Mouse (Mus musculus) hindbrain, embryonic 13.5 days (tissue): ENCODE measurements around the gene Trim6. TPM values are rescaled to one million over a fixed set of nuclear protein-coding genes. Genes with fewer than 3 reads are reported as not detected.
"Not testable (repeated sequence)": the region's sequence is repeated elsewhere in the genome, so short reads cannot be mapped to it uniquely, and the experiment has no call there.

Experiments used
- ATAC-seq: fragments of 200-750 bp; cut with Nextera tagmentation; 2 replicates; pipeline ENCODE4 v1.8.0; 2017; ENCODE audit warnings: moderate TSS enrichment; ENCODE audit not compliant: low FRiP score
- H3K27ac ChIP-seq: fragments of 300-500 bp; sonication (generic); 2 replicates; pipeline ENCODE4 v1.5.1; 2015; ENCODE audit warnings: inconsistent platforms, mild to moderate bottlenecking, moderate library complexity
- H3K27me3 ChIP-seq: fragments of 300-500 bp; sonication (generic); 2 replicates; pipeline ENCODE4 v1.6.1; 2015; ENCODE audit warnings: mild to moderate bottlenecking, inconsistent platforms
- H3K36me3 ChIP-seq: fragments of 300-500 bp; sonication (generic); 2 replicates; pipeline ENCODE4 v1.6.1; 2015; ENCODE audit warnings: mild to moderate bottlenecking, inconsistent platforms
- H3K4me1 ChIP-seq: fragments of 300-500 bp; sonication (generic); replicated peaks from 2 replicates; pipeline ENCODE4 v1.6.1; 2015; ENCODE audit warnings: inconsistent platforms
- H3K4me2 ChIP-seq: fragments of 300-500 bp; sonication (generic); 2 replicates; pipeline ENCODE4 v1.6.1; 2015; ENCODE audit warnings: inconsistent platforms, mild to moderate bottlenecking, moderate library complexity
- H3K4me3 ChIP-seq: fragments of 300-500 bp; sonication (generic); 2 replicates; pipeline ENCODE4 v1.5.1; 2015; ENCODE audit warnings: mild to moderate bottlenecking, inconsistent platforms
- H3K9ac ChIP-seq: fragments of 300-500 bp; sonication (generic); 2 replicates; pipeline ENCODE4 v1.6.1; 2015; ENCODE audit warnings: mild to moderate bottlenecking, inconsistent platforms
- H3K9me3 ChIP-seq: fragments of 300-500 bp; sonication (generic); 2 replicates; pipeline ENCODE4 v1.6.1; 2016; ENCODE audit warnings: inconsistent platforms
- WGBS: fragments of 180-500 bp; shearing (Covaris S2); methylation state at CpG from one replicate; pipeline ENCODE4 v1.1.7; 2015; 5-methylcytosine and 5-hydroxymethylcytosine counted together
- polyA plus RNA-seq: library from polyadenylated mRNA; unstranded; fragments of >200 nt; fragmentation: Nextera tagmentation; extraction: Ambion mirVana; gene quantifications from 2 replicates; pipeline ENCODE4 v1.2.1, GENCODE M21; 2015

The Trim6 gene
- polyA plus RNA-seq, 1 experiment from 2014 or later: 0.43 TPM

- Histone ChIP-seq H3K4me2 (no peak overlapping the region), H3K27ac (no peak overlapping the region), H3K36me3 (no peaks in the 10 kb centered on the region), H3K4me1 (no peaks in the 10 kb centered on the region), H3K27me3 (no peaks in the 10 kb centered on the region), H3K9me3 (no peaks in the 10 kb centered on the region), H3K9ac (no peak overlapping the region), H3K4me3 (no peak overlapping the region)
- 30% methylated on average over 2 of the region's 2 CpGs for WGBS
- no peak for ATAC-seq
Measured at GRCm38 (mm10) chr7:104231203-104231602, 12.6 kb downstream of the Trim6 start.

- no peaks in the 10 kb centered on the region for H3K36me3 ChIP-seq
- no peak overlapping the region for H3K4me2 ChIP-seq
- H3K27me3 ChIP-seq: no peaks in the 10 kb centered on the region
- no peak overlapping the region for H3K4me3 ChIP-seq
- no peaks in the 10 kb centered on the region for H3K9me3 ChIP-seq
- no peaks in the 10 kb centered on the region for H3K4me1 ChIP-seq
- no peak overlapping the region for H3K9ac ChIP-seq
- ATAC-seq: no peak
- H3K27ac ChIP-seq: no peak overlapping the region
Measured at GRCm38 (mm10) chr7:104240857-104241256, 22.3 kb downstream of the Trim6 start.

GRCm38 (mm10) chr7:104243616-104244015, 25.0 kb downstream of the Trim6 start:
- no peaks in the 10 kb centered on the region for H3K9me3 ChIP-seq
- no peaks in the 10 kb centered on the region for H3K27me3 ChIP-seq
- H3K4me1 ChIP-seq: no peaks in the 10 kb centered on the region
- no peak for ATAC-seq
- H3K36me3 ChIP-seq: no peaks in the 10 kb centered on the region
- H3K27ac ChIP-seq: no peak overlapping the region
- no peak overlapping the region for H3K9ac ChIP-seq
- WGBS: 50% methylated on average over 1 of the region's 1 CpGs
- H3K4me2 ChIP-seq: no peak overlapping the region
- H3K4me3 ChIP-seq: no peak overlapping the region

- Histone ChIP-seq H3K9ac (0 out of 2 replicates have a peak within 1 kb of the TSS, but pooled peaks have one; percentile 30), H3K27ac (no peak within 1 kb of the TSS), H3K4me1 (no peaks in the 10 kb centered on the region), H3K9me3 (no peaks in the 10 kb centered on the region), H3K4me2 (peak within 1 kb of the TSS; percentile 36), H3K36me3 (no peaks in the 10 kb centered on the region), H3K27me3 (no peaks in the 10 kb centered on the region), H3K4me3 (peak within 1 kb of the TSS; percentile 29)
- peak; percentile 39; the same call in 1 of the 2 replicates for ATAC-seq
- 13% methylated on average over 13 of the region's 13 CpGs for WGBS
Measured at GRCm38 (mm10) chr7:104244287-104245181, 25.9 kb downstream of the Trim6 start, which contains the start of gene Trim34a. Gene Trim34a (plus strand): TSS chr7:104244457.

- ATAC-seq, H3K27ac ChIP-seq: not testable (repeated sequence)
Measured at GRCm38 (mm10) chr7:104260380-104260779, 41.8 kb downstream of the Trim6 start.

GRCm38 (mm10) chr7:104265335-104265734, 46.7 kb downstream of the Trim6 start:
- not testable (repeated sequence) for H3K4me2 ChIP-seq, H3K27ac ChIP-seq, H3K36me3 ChIP-seq, H3K4me3 ChIP-seq, H3K9ac ChIP-seq, ATAC-seq, H3K9me3 ChIP-seq, H3K27me3 ChIP-seq, H3K4me1 ChIP-seq
- WGBS: 83% methylated on average over 4 of the region's 5 CpGs

More at GRCm38 (mm10) chr7:104260380-104260779, 41.8 kb downstream of the Trim6 start:
- H3K36me3 ChIP-seq, H3K4me2 ChIP-seq, H3K9ac ChIP-seq, H3K4me3 ChIP-seq, H3K9me3 ChIP-seq, H3K4me1 ChIP-seq, H3K27me3 ChIP-seq: not testable (repeated sequence)
- WGBS: 90% methylated on average over 4 of the region's 4 CpGs

GRCm38 (mm10) chr7:104279361-104279760, 60.8 kb downstream of the Trim6 start:
- not testable (repeated sequence) for H3K4me2 ChIP-seq, H3K9me3 ChIP-seq, H3K36me3 ChIP-seq, H3K27me3 ChIP-seq, H3K4me1 ChIP-seq, H3K27ac ChIP-seq, H3K4me3 ChIP-seq, ATAC-seq, H3K9ac ChIP-seq
- WGBS: 84% methylated on average over 3 of the region's 3 CpGs

Other genes with a start within 250 kb of the Trim6 start
- gene Olfr635, start 247.6 kb upstream of the Trim6 start, polyA plus RNA-seq: not detected in 2 replicates
- gene Olfr638, start 220.0 kb upstream of the Trim6 start, polyA plus RNA-seq: not detected in 2 replicates
- 0.05 TPM in 1 of 2 replicates, not detected in the other for gene Olfr639, start 201.5 kb upstream of the Trim6 start, polyA plus RNA-seq
- not detected in 2 replicates for gene Olfr640, start 193.2 kb upstream of the Trim6 start, polyA plus RNA-seq
- gene Olfr641, start 183.3 kb upstream of the Trim6 start, polyA plus RNA-seq: not detected in 2 replicates
- not detected in 2 replicates for gene Olfr642, start 166.1 kb upstream of the Trim6 start, polyA plus RNA-seq
- gene 4930516K23Rik, start 157.3 kb upstream of the Trim6 start, polyA plus RNA-seq: not detected in 2 replicates
- gene Olfr644, start 146.9 kb upstream of the Trim6 start, polyA plus RNA-seq: not detected in 2 replicates
- not detected in 2 replicates for gene Olfr645, start 133.3 kb upstream of the Trim6 start, polyA plus RNA-seq
- not detected in 2 replicates for gene Olfr646, start 113.9 kb upstream of the Trim6 start, polyA plus RNA-seq
- gene Ubqln5, start 89.0 kb upstream of the Trim6 start, polyA plus RNA-seq: not detected in 2 replicates
- not detected in 2 replicates for gene Olfr643, start 81.4 kb upstream of the Trim6 start, polyA plus RNA-seq
- gene Ubqln3, start 75.5 kb upstream of the Trim6 start, polyA plus RNA-seq: not detected in 2 replicates
- gene Ubqlnl, start 68.2 kb upstream of the Trim6 start, polyA plus RNA-seq: not detected in 2 replicates
- not detected in 2 replicates for gene Olfm5, start 54.0 kb upstream of the Trim6 start, polyA plus RNA-seq
- gene Olfr648, start 35.4 kb upstream of the Trim6 start, polyA plus RNA-seq: 0.26 and 0.34 TPM in 2 replicates
- not detected in 2 replicates for gene Olfr649, start 22.8 kb upstream of the Trim6 start, polyA plus RNA-seq
- gene Trim34a, start 25.7 kb downstream of the Trim6 start, polyA plus RNA-seq: 0.90 and 1.00 TPM in 2 replicates
- gene Trim5, start 69.3 kb downstream of the Trim6 start, polyA plus RNA-seq: 0.13 and 0.14 TPM in 2 replicates
- gene Trim12a, start 96.7 kb downstream of the Trim6 start, polyA plus RNA-seq: 2.4 and 2.5 TPM in 2 replicates
- gene Trim34b, start 110.7 kb downstream of the Trim6 start, polyA plus RNA-seq: not detected in 2 replicates
- 1.6 and 1.9 TPM in 2 replicates for gene Trim12c, start 134.6 kb downstream of the Trim6 start, polyA plus RNA-seq
- not detected in 2 replicates for gene Trim30b, start 151.1 kb downstream of the Trim6 start, polyA plus RNA-seq
- not detected in 2 replicates for gene Trim30c, start 182.0 kb downstream of the Trim6 start, polyA plus RNA-seq
- 0.71 and 0.84 TPM in 2 replicates for gene Trim30a, start 246.4 kb downstream of the Trim6 start, polyA plus RNA-seq